Mouse (Mus musculus) midbrain, postnatal 0 days (tissue): ENCODE measurements around the gene Abl1. TPM values are rescaled to one million over a fixed set of nuclear protein-coding genes. Genes with fewer than 3 reads are reported as not detected.

Source experiments
- ATAC-seq: fragments of 200-750 bp; cut with Nextera tagmentation; 2 replicates; pipeline ENCODE4 v1.8.0; 2017; ENCODE audit warnings: moderate number of reproducible peaks, mild to moderate bottlenecking, moderate TSS enrichment, moderate library complexity; ENCODE audit not compliant: low FRiP score
- DNase-seq: peaks from one replicate; pipeline ENCODE4 v3.0.0-alpha.2; 2015; ENCODE audit warnings: low spot score
- H3K27ac ChIP-seq: fragments of 300-500 bp; sonication (generic); 2 replicates; pipeline ENCODE4 v1.5.1; 2014; ENCODE audit warnings: low read depth, mild to moderate bottlenecking, low read length, mixed read lengths
- H3K27me3 ChIP-seq: fragments of 300-500 bp; sonication (generic); 2 replicates; pipeline ENCODE4 v1.6.1; 2014; ENCODE audit warnings: low read length, control low read depth, mixed read lengths; ENCODE audit not compliant: insufficient read depth
- H3K36me3 ChIP-seq: fragments of 300-500 bp; sonication (generic); 2 replicates; pipeline ENCODE4 v1.6.1; 2014; ENCODE audit warnings: low read length, control low read depth, mixed read lengths; ENCODE audit not compliant: insufficient read depth
- H3K4me1 ChIP-seq: fragments of 300-500 bp; sonication (generic); 2 replicates; pipeline ENCODE4 v1.6.1; 2014; ENCODE audit warnings: mild to moderate bottlenecking, control low read depth, antibody characterized with exemption, low read length, mixed read lengths; ENCODE audit not compliant: insufficient read depth
- H3K4me2 ChIP-seq: fragments of 300-500 bp; sonication (generic); 2 replicates; pipeline ENCODE4 v1.6.1; 2014; ENCODE audit warnings: low read depth, mild to moderate bottlenecking, low read length, mixed read lengths; ENCODE audit not compliant: poor library complexity, severe bottlenecking
- H3K4me3 ChIP-seq: fragments of 300-500 bp; sonication (generic); 2 replicates; pipeline ENCODE4 v1.5.1; 2014; ENCODE audit warnings: low read depth, mild to moderate bottlenecking, low read length, moderate library complexity
- H3K9ac ChIP-seq: fragments of 300-500 bp; sonication (generic); replicated peaks from 2 replicates; pipeline ENCODE4 v1.6.1; 2014; ENCODE audit warnings: mild to moderate bottlenecking, low read length, moderate library complexity, mixed read lengths; ENCODE audit not compliant: poor library complexity, severe bottlenecking
- H3K9me3 ChIP-seq: fragments of 300-500 bp; sonication (generic); 2 replicates; pipeline ENCODE4 v1.6.1; 2016; ENCODE audit warnings: low read length, control low read depth
- CTCF ChIP-seq: IDR thresholded peaks from 2 replicates; pipeline ENCODE4 v1.5.1; 2016; ENCODE audit warnings: antibody characterized with exemption, mild to moderate bottlenecking
- WGBS: fragments of 180-500 bp; shearing (Covaris S2); extraction: QIAGEN DNeasy Blood & Tissue Kit; methylation state at CpG from one replicate; pipeline ENCODE4 v1.1.7; 2014; 5-methylcytosine and 5-hydroxymethylcytosine counted together
- polyA plus RNA-seq: library from polyadenylated mRNA; unstranded; fragments of >200 nt; fragmentation: Nextera tagmentation; extraction: Ambion mirVana; gene quantifications from 2 replicates; pipeline ENCODE4 v1.2.1, GENCODE M21; 2015
- total RNA-seq: library from RNA; depleted of rRNA; stranded (reverse); fragments of >200 nt; gene quantifications from 2 replicates; pipeline ENCODE4 v1.2.3, GENCODE M21; 2014

The Abl1 gene
- total and polyA plus RNA-seq, 2 experiments from 2014 or later, result 13.1 to 50.1 TPM

DNA sequence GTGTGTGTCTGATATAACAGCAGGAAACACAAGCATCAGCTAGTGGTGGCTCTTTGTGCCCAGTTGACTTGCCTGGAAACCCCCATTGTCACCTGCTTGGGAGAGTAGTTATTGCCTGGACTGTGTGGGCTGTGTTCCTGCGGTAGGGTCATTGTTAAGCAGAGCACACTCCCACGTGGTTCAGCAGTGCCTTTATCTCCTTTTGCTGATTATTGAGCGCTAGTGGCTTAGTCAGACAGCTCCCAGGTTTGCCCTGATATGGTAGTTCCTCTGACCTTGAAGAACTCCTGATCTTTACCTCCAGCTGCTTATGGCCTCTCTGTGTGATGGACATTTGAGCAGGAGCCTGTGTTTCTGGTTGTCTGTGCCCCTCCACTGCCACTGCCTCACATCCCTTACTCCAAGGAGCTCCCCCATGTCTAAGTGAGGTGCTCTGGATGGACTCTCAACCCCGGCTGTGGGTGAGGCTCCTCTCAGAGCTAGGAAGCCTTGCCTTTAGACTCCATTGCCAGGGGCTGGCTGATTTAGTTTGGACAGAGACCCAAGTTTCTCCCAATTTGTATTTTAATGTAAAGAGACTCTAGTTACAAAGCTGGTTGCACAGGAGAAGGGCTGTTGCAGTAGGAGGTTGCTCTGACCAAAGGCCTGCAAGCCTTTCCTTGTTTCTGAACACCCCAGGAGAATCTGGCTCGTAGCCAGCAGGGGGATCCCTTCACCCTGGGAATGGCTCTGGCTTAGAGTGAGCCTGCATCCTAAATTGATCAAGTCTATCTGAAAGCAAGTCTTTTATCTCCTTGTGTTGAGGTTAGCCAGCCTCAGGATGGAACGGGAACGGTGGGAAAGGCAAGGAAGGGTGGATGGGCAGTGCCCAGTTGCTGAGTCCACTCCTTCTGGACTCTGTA lies 12.6 kb downstream of the Abl1 start:
- Histone ChIP-seq H3K27ac (peak overlapping the region; percentile 18; the same call in 1 of the 2 replicates), H3K9ac (no peak overlapping the region), H3K4me2 (no peak overlapping the region), H3K4me1 (no peaks in the 10 kb centered on the region), H3K9me3 (no peaks in the 10 kb centered on the region), H3K36me3 (0 out of 2 replicates have a peak, but pooled peaks cover 3% of the 10 kb centered on the region), H3K4me3 (no peak overlapping the region), H3K27me3 (no peaks in the 10 kb centered on the region)
- peak; percentile 68 for TF ChIP-seq CTCF
- ATAC-seq (no peak), DNase-seq (peak; percentile 49)
- 36% methylated on average over 7 of the region's 7 CpGs for WGBS

DNA sequence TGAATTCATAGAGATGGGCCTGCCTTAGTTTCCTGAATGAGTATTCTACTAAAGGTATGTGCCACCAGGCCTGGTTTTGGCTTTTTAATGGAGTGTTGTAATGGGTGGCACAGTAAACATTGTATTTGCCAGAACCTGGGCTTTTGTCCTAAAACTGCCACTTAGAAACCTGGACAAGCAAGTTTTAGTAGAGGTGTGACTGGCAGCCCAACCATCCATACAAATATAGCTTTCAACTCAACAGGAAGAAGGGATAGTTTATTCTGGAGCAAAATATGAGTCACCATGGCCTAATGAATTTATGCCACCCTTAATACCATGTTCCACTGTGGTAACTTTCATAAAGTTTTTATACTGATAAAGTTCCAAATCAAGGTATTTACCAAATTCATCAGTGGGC lies 15.1 kb downstream of the Abl1 start:
- no peak for DNase-seq
- Histone ChIP-seq H3K36me3 (no peaks in the 10 kb centered on the region), H3K4me1 (no peaks in the 10 kb centered on the region), H3K9ac (no peak overlapping the region), H3K4me2 (no peak overlapping the region), H3K4me3 (no peak overlapping the region), H3K27me3 (no peaks in the 10 kb centered on the region), H3K27ac (no peak overlapping the region), H3K9me3 (no peaks in the 10 kb centered on the region)
- TF ChIP-seq CTCF, result no peak
- no peak for ATAC-seq

- H3K36me3 ChIP-seq, result no peaks in the 10 kb centered on the region
- TF ChIP-seq CTCF, result no peak
- no peaks in the 10 kb centered on the region for H3K4me1 ChIP-seq
- no peak for DNase-seq
- no peaks in the 10 kb centered on the region for H3K27me3 ChIP-seq
- no peak overlapping the region for H3K4me3 ChIP-seq
- no peak overlapping the region for H3K27ac ChIP-seq
- H3K9ac ChIP-seq, result no peak overlapping the region
- ATAC-seq, result no peak
- no peak overlapping the region for H3K4me2 ChIP-seq
- H3K9me3 ChIP-seq, result no peaks in the 10 kb centered on the region
These were observed 17.7 kb downstream of the Abl1 start for GRCm38 (mm10) chr2:31705914-31706313.

DNA sequence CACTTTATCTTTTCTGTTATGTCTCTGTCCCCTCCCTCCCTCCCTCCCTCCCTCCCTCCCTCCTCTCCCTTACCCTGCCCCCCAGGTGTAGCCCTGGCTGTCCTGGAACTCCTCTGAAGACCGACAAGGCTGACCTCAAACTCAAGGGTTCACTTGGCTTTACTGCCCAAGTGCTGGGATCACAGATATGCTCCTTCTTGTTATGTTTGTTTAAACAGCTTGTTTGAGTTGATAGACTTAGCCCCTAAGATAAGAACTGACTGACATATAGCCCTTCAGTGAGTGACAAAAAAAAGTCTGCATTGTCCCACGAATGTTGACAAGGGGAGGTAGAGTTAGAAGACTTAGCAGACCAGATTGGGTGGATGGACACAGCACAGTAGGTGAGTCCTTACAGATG lies 18.4 kb downstream of the Abl1 start:
- no peak overlapping the region for H3K4me3 ChIP-seq
- ATAC-seq (no peak), DNase-seq (no peak)
- no peaks in the 10 kb centered on the region for H3K27me3 ChIP-seq
- H3K9ac ChIP-seq, result no peak overlapping the region
- no peak overlapping the region for H3K27ac ChIP-seq
- H3K9me3 ChIP-seq, result no peaks in the 10 kb centered on the region
- no peak overlapping the region for H3K4me2 ChIP-seq
- no peaks in the 10 kb centered on the region for H3K4me1 ChIP-seq
- no peak for TF ChIP-seq CTCF
- H3K36me3 ChIP-seq, result no peaks in the 10 kb centered on the region
- WGBS, result 88% methylated on average over 2 of the region's 2 CpGs

DNA sequence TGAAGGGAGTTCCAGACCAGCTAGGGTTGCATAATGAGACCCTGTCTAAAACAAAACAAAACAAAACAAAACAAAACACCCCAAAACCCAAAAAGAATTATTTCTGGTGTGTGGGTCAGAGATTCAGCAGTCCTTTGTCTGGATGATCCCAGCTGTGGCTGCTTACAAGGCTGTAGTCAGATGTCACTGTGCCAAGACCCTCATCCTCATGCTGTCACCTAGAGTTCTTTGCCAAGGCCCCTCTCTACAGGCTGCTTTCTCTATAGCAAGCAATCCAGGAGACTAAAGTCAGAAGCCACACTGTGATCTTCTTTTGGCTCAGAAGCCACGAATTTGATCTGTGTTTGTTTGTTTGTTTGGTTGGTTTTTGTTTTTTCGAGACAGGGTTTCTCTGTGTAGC lies 24.5 kb downstream of the Abl1 start:
- no peak for TF ChIP-seq CTCF

GRCm38 (mm10) chr2:31713813-31714212 lies 25.6 kb downstream of the Abl1 start:
- no peak overlapping the region for H3K9ac ChIP-seq

More for the DNA sequence above, 24.5 kb downstream of the Abl1 start:
- peak; percentile 25 for DNase-seq
- Histone ChIP-seq H3K9me3 (no peaks in the 10 kb centered on the region), H3K27ac (no peak overlapping the region), H3K4me1 (no peaks in the 10 kb centered on the region), H3K27me3 (no peaks in the 10 kb centered on the region), H3K4me2 (no peak overlapping the region), H3K4me3 (no peak overlapping the region), H3K36me3 (no peaks in the 10 kb centered on the region), H3K9ac (no peak overlapping the region)
- ATAC-seq, result no peak
- WGBS, result 83% methylated on average over 2 of the region's 2 CpGs

More at GRCm38 (mm10) chr2:31713813-31714212, 25.6 kb downstream of the Abl1 start:
- no peak for ATAC-seq
- Histone ChIP-seq H3K36me3 (no peaks in the 10 kb centered on the region), H3K27ac (no peak overlapping the region), H3K4me1 (no peaks in the 10 kb centered on the region), H3K27me3 (no peaks in the 10 kb centered on the region), H3K4me2 (no peak overlapping the region), H3K4me3 (no peak overlapping the region), H3K9me3 (no peaks in the 10 kb centered on the region)
- 88% methylated on average over 3 of the region's 3 CpGs for WGBS
- no peak for DNase-seq
- no peak for TF ChIP-seq CTCF
